Mouse (Mus musculus) c-Kit-positive CD71-positive TER-119-negative erythroid progenitor cells, embryonic 14.5 days (primary cell): Measurements from ENCODE around the gene Siah2.

ENCODE experiments used
- DNase-seq: peaks from one replicate; pipeline ENCODE4 v3.0.0-alpha.2; 2013; ENCODE audit warnings: low read depth

Gene Siah2

GRCm38 (mm10) chr3:58691997-58692721 is at the start of gene Siah2:
Gene Siah2, minus strand, starts transcription at chr3:58692400.
- peak; percentile 43 for DNase-seq

DNA sequence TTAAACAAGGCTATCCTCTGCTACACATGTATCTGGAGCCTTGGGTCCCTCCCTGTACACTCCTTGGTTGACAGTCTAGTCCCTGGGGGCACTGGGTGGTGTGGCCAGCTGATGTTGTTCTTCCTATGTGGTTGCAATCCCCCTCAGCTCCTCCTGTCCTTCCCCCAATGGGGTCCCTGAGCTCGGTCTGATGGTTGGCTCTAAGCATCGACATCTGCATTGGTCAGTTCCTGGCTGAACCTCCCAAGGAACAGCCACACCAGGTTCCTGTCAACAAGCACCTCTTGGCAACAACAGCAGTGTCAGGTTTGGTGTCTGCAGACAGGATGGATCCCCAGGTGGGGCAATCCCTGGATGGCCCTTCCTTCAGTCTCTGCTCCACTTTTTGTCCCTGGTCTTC is 47.3 kb upstream of the Siah2 start:
- DNase-seq = no peak

DNA sequence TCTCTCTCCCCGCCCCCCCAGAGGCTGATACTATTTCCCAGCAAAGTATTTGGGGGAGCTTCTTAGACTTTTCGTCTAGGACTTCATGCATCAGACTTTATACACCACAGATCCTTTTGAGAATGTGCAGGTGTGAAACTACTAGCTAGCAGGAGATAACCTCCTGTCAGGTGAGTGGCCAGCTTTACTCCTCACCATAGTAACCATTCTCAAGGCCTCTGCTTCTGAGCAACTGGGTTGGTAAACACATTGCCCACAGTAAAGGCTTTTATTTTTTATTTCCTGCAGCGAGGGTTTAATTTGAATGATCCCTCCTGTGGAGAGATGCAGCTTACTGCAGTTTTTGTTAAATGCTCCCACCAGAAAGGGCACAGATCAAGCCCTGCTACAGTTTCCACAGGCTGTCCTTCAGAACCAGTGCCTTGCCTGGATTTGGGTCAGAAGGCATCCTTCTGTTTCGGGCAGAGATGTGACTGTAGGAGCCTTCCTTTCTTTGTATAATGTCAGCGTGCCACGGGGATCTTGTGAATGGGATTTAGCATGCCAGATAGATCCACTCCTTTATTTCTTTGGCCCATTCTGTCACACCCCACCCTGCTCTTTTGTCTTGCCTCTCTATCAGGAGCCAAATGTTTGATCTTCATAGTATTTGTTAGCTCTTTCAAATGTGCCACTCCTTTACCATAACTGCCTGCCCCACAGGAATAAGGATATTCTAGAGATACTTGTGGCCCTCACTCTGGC is 46.3 kb upstream of the Siah2 start:
- DNase-seq = no peak

- DNase-seq = no peak
Observed at GRCm38 (mm10) chr3:58731520-58731919, 39.3 kb upstream of the Siah2 start.

DNA sequence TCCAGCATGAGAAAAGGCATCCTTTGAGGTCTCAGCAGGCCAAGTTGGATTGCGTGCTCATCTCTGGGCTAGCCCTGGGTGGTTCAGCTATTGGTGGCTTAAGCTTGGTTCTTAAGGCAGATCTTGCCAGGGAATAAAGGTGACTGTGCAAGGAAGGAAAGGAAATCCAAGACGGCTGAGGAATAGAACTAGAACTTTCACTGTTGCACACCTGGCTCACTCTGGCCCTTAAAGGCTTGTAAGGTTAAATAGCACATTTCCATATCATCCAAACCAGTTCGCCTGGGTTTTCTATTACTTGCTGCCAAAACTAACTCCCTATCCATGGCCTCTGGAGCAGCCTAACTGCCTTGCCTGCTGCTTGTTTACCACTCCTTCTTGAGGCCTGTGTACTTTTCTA is 38.4 kb upstream of the Siah2 start:
- no peak for DNase-seq

- DNase-seq = no peak
Observed at GRCm38 (mm10) chr3:58729549-58729948, 37.3 kb upstream of the Siah2 start.

DNA sequence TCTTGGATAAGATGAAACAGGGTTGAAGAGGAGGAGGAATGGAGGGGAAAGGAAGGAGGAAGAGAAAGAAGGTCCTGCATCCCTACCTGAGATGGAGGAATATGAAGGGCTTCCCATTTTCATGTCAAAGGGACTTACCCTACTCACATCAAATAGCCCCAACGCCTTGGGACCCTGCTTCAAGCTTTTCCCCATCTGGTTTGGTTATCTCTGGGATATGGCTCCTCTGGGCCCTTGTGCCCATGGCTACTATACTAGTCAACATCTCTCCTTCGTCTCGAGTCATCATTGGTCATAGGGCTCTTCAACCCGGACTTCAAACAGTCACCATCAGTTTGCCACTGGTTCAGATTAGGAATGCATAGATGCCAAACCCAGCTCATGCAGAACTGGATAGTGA is 35.4 kb upstream of the Siah2 start:
- no peak for DNase-seq

DNA sequence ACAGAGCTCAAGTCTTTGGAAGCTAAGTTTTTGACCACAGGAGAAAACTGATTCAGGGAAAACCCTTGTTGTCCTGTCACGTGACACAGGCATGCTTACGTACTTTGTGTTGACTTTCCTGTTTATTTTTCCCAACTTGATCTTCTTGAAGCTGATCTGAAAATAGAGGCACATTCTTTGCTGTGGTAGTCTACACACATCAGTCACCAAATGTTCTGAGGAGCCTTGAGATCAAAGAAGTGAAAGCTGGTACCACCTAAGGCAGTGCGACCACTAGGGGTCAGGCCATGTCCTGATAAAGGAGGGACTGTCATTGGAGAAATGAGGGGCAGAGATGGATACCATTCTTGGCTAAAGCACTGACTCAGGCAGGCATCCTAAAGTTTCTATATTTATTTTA is 34.8 kb upstream of the Siah2 start:
- no peak for DNase-seq

GRCm38 (mm10) chr3:58726374-58726773 is 34.2 kb upstream of the Siah2 start:
- DNase-seq = no peak

DNA sequence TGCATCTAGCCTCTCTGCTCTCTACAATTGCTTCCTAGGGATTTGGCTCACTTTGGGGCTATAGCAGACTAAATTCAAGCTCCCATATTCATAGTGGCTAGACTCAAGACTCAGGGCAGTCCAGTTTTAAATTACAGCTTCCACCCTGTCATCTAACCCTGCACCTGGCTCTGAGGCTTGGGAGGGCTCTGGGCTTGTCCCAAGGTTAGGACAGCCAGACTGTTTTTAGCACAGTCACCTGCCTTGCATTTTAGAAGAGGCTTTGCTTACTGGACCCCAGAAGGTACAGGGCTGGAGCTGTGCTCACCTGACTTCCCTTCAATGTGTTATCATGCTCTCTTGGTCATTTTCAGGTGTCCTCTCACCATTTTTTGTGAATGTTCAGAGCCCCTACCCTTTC is 32.6 kb upstream of the Siah2 start:
- DNase-seq = no peak

- no peak for DNase-seq
Observed at GRCm38 (mm10) chr3:58723656-58724055, 31.5 kb upstream of the Siah2 start.

GRCm38 (mm10) chr3:58719461-58720230 is 27.4 kb upstream of the Siah2 start:
- no peak for DNase-seq

- no peak for DNase-seq
Observed at GRCm38 (mm10) chr3:58716705-58717104, 24.5 kb upstream of the Siah2 start.

DNA sequence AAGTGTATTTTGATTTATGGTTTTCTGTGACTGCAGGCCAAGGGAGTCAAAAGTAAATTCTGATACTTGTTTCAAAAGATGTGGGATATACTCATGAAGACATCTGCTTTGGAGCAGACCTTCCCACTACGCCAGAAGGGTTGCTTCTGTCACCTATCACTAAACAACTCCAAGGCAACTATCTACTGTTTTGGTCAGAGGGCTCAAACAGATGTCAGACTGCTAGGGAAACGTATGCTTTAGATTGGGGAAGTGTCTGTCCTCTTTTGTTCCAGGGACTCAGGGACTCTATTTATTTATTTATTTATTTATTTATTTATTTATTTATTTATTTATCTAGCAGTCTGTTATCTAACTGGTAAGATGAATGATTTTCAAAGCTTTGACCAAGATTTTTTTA is 22.6 kb upstream of the Siah2 start:
- no peak for DNase-seq

DNA sequence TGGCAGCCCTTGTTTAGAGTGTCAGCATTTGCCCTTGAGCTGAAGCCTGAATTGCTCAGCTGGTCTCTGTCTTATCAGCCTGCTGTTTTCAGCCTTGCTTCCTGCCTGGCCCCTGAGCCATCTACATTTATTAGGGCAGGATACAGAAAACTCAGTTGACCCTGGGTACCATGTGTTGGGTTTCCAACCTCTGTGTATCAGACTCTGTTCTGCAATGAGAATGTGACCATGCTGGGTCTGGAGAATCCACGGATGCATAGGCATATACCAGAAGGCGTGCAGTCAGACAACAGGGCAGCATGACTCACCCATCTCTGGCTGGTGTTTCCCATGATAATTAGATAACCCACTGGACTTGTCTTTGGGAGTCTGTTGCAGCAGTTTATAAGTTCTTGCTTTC is 21.8 kb upstream of the Siah2 start:
- no peak for DNase-seq

- DNase-seq = no peak
Observed at GRCm38 (mm10) chr3:58713191-58713590, 21.0 kb upstream of the Siah2 start.

DNA sequence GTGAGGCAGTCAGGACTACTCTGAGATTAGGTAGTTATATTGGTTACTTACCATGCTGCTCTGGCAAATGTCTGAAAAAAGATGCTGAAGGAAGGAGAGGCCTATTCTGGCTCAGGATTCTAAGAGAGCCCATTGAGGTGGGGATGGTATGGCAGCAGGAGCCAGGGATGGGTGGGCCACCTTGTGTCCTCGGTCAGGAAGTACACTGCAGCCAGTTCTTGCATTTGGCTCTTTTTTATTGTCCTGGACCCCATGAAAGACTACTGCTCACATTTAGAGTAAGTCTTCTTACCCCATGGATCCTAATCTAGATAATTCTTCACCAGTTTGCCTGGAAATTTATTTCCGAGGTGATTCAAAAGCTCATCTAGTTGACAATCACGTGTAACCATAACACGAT is 12.3 kb upstream of the Siah2 start:
- no peak for DNase-seq

- DNase-seq = no peak
Observed at GRCm38 (mm10) chr3:58703748-58704147, 11.5 kb upstream of the Siah2 start.

GRCm38 (mm10) chr3:58702329-58702728 is 10.1 kb upstream of the Siah2 start:
- DNase-seq = no peak

- DNase-seq = no peak
Observed at GRCm38 (mm10) chr3:58701441-58701840, 9.2 kb upstream of the Siah2 start.

DNA sequence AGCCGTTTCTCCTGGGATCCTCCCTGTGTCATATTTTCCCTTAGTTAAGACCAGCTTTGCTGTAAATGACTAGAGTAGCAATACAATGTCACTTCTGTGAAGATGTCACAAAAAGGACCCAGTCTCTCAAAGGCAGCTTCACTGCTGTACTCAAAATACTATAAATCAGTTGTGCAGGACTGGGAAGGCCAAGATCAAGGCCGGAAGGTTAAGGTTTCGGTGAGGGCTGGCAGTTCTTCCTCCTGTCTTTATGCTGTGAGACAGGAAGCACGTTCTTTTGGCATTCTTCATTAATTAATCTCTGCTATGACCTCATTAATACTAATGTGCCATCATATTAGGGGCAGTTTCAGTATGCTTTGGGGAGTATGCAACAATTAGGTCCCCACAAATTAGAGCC is 5.7 kb upstream of the Siah2 start:
- no peak for DNase-seq

DNA sequence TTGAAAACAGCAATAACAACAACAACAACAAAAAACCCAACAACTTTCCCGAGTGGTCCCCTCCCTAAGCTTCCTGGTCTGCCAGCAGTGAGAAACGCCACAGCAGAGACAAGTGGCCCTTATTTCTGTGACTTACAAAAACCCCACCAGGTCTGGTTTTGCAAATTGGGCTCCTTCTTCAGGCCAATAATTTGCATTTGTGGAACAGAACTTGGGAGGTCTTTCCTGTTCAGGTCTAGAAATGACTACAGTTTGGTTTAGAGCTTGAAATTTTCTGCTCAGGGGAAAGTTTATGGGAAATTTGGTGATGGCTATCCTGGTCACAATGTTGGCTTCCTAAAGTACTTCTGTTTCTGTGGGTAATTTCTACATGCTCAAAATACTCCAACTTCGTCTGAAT is 4.6 kb upstream of the Siah2 start:
- no peak for DNase-seq

- no peak for DNase-seq
Observed at GRCm38 (mm10) chr3:58695507-58695906, 3.3 kb upstream of the Siah2 start.
